Mouse (Mus musculus): ENCODE measurements at regions not wholly inside any gene's neighbourhood (a gene's known extent, or its start where the extent isn't known, plus 50 kb on each side); places are given as distances from the start of the nearest gene placed in this dataset.
A peak's percentile ranks its signal among the peaks of the same experiment; 100 is the strongest.
"Not testable (repeated sequence)": the region's sequence is repeated elsewhere in the genome, so short reads cannot be mapped to it uniquely, and the experiment has no call there.

GRCm38 (mm10) chr8:126126041-126126440 lies 131.1 kb downstream of the Kcnk1 start:
- H3K9me3 ChIP-seq (replicated peaks; ENCODE audit: insufficient read depth, low read length): no peaks in the 10 kb centered on the region
- no peaks in the 10 kb centered on the region for H3K27me3 ChIP-seq (ENCODE audit: control insufficient read depth in 1 of 2, insufficient read depth in 2 of 2, low read length in 2 of 2)
- H3K79me2 ChIP-seq (ENCODE audit: control insufficient read depth, insufficient read depth, low read length, poor library complexity): no peaks in the 10 kb centered on the region
- TF ChIP-seq POLR2A (IDR thresholded peaks at IDR 0.05; ENCODE audit: control insufficient read depth in 1 of 2, insufficient read depth in 1 of 2, low read depth in 1 of 2, low read length in 2 of 2, poor library complexity in 1 of 2) (no peak), HCFC1 (IDR thresholded peaks at IDR 0.05; ENCODE audit: low read depth, low read length) (no peak), ELF1 (IDR thresholded peaks at IDR 0.05; ENCODE audit: low read depth, low read length) (no peak), MXI1 (IDR thresholded peaks at IDR 0.05; ENCODE audit: low read depth, low read length) (no peak), SIN3A (IDR thresholded peaks at IDR 0.05; ENCODE audit: low read length) (no peak), ZC3H11A (IDR thresholded peaks at IDR 0.05; ENCODE audit: low read depth, low read length) (no peak)
- H3K9ac ChIP-seq (ENCODE audit: control insufficient read depth, low read depth, low read length, poor library complexity, severe bottlenecking): no peak overlapping the region
- no peaks in the 10 kb centered on the region for H3K36me3 ChIP-seq (ENCODE audit: control insufficient read depth in 1 of 2, insufficient read depth in 2 of 2, low read length in 2 of 2)
- H3K4me1 ChIP-seq (ENCODE audit: control insufficient read depth in 1 of 2, insufficient read depth in 2 of 2, low read length in 2 of 2): no peaks in the 10 kb centered on the region
- H3K27ac ChIP-seq (ENCODE audit: control insufficient read depth, low read depth, low read length): no peak overlapping the region
- H3K4me3 ChIP-seq (ENCODE audit: control insufficient read depth in 1 of 2, insufficient read depth in 1 of 2, low read depth in 2 of 2, low read length in 2 of 2): no peak overlapping the region
- no peak for DNase-seq (ENCODE audit: low read depth, low spot score)

GRCm38 (mm10) chr8:126132076-126132475 lies 137.1 kb downstream of the Kcnk1 start:
- no peak for TF ChIP-seq NRF1 (IDR thresholded peaks at IDR 0.05; ENCODE audit: insufficient read depth, low read depth, low read length, poor library complexity, severe bottlenecking)
- no peak for TF ChIP-seq POLR2A (IDR thresholded peaks at IDR 0.05; ENCODE audit: control insufficient read depth in 1 of 2, insufficient read depth in 1 of 2, low read depth in 1 of 2, low read length in 2 of 2, poor library complexity in 1 of 2)
- no peak for TF ChIP-seq CTCF (IDR thresholded peaks at IDR 0.05 in 2 of 3, conservative IDR thresholded peaks at IDR 0.05 in 1 of 3; ENCODE audit: control insufficient read depth in 1 of 3, insufficient read depth in 1 of 3, low read depth in 2 of 3, low read length in 3 of 3, poor library complexity in 1 of 3, severe bottlenecking in 1 of 3)
- no peak for TF ChIP-seq MYC (IDR thresholded peaks at IDR 0.05; ENCODE audit: low read depth, low read length)
- TF ChIP-seq ZMIZ1 (IDR thresholded peaks at IDR 0.05; ENCODE audit: low read depth, low read length): no peak
- TF ChIP-seq POLR2AphosphoS2 (IDR thresholded peaks at IDR 0.05; ENCODE audit: low read length): no peak
- no peak for TF ChIP-seq USF2 (IDR thresholded peaks at IDR 0.05; ENCODE audit: borderline replicate concordance in 1 of 2, insufficient read depth in 1 of 2, low read depth in 1 of 2, low read length in 2 of 2)
- TF ChIP-seq TCF12 (IDR thresholded peaks at IDR 0.05; ENCODE audit: low read depth, low read length): no peak
- TF ChIP-seq ELF1 (IDR thresholded peaks at IDR 0.05; ENCODE audit: low read depth, low read length): no peak
- TF ChIP-seq MXI1 (IDR thresholded peaks at IDR 0.05; ENCODE audit: low read depth, low read length): no peak
- no peak for TF ChIP-seq MAZ (IDR thresholded peaks at IDR 0.05; ENCODE audit: low read depth, low read length)
- Histone ChIP-seq H3K9ac (ENCODE audit: control insufficient read depth, low read depth, low read length, poor library complexity, severe bottlenecking) (no peak overlapping the region), H3K9me3 (replicated peaks; ENCODE audit: insufficient read depth, low read length) (no peaks in the 10 kb centered on the region)

GRCm38 (mm10) chr8:126132918-126133317 lies 137.9 kb downstream of the Kcnk1 start:
- not testable (repeated sequence) for H3K27ac ChIP-seq (ENCODE audit: control insufficient read depth, low read depth, low read length); H3K27me3 ChIP-seq (ENCODE audit: control insufficient read depth in 1 of 2, insufficient read depth in 2 of 2, low read length in 2 of 2); H3K9ac ChIP-seq (ENCODE audit: control insufficient read depth, low read depth, low read length, poor library complexity, severe bottlenecking); H3K4me1 ChIP-seq (ENCODE audit: control insufficient read depth in 1 of 2, insufficient read depth in 2 of 2, low read length in 2 of 2); H3K79me2 ChIP-seq (ENCODE audit: control insufficient read depth, insufficient read depth, low read length, poor library complexity); DNase-seq (ENCODE audit: low read depth, low spot score); H3K4me3 ChIP-seq (ENCODE audit: control insufficient read depth in 1 of 2, insufficient read depth in 1 of 2, low read depth in 2 of 2, low read length in 2 of 2); H3K9me3 ChIP-seq (replicated peaks; ENCODE audit: insufficient read depth, low read length); H3K36me3 ChIP-seq (ENCODE audit: control insufficient read depth in 1 of 2, insufficient read depth in 2 of 2, low read length in 2 of 2)
- peak; percentile 90; the same call in 1 of the 2 replicates for TF ChIP-seq POLR2AphosphoS5 (IDR thresholded peaks at IDR 0.05; ENCODE audit: borderline replicate concordance, low read depth, low read length)

More at GRCm38 (mm10) chr8:126132076-126132475, 137.1 kb downstream of the Kcnk1 start:
- Histone ChIP-seq H3K36me3 (ENCODE audit: control insufficient read depth in 1 of 2, insufficient read depth in 2 of 2, low read length in 2 of 2) (no peaks in the 10 kb centered on the region), H3K27ac (ENCODE audit: control insufficient read depth, low read depth, low read length) (no peak overlapping the region), H3K27me3 (ENCODE audit: control insufficient read depth in 1 of 2, insufficient read depth in 2 of 2, low read length in 2 of 2) (no peaks in the 10 kb centered on the region), H3K4me1 (ENCODE audit: control insufficient read depth in 1 of 2, insufficient read depth in 2 of 2, low read length in 2 of 2) (no peaks in the 10 kb centered on the region), H3K79me2 (ENCODE audit: control insufficient read depth, insufficient read depth, low read length, poor library complexity) (no peaks in the 10 kb centered on the region), H3K4me3 (ENCODE audit: control insufficient read depth in 1 of 2, insufficient read depth in 1 of 2, low read depth in 2 of 2, low read length in 2 of 2) (no peak overlapping the region)
- no peak for DNase-seq (ENCODE audit: low read depth, low spot score)

Data from MEL (cell line).